Mouse (Mus musculus) small intestine, adult 2 months (tissue): Measurements from ENCODE around the gene Gne. TPM values are rescaled to one million over a fixed set of nuclear protein-coding genes. Genes with fewer than 3 reads are reported as not detected.

ENCODE experiments used
- H3K27ac ChIP-seq: fragments of 200-500 bp; 2 replicates; pipeline ENCODE4 v1.5.1; 2012; ENCODE audit warnings: low read depth, low read length, control low read depth, inconsistent platforms; ENCODE audit not compliant: insufficient read depth
- H3K27me3 ChIP-seq: fragments of 200-500 bp; 2 replicates; pipeline ENCODE4 v1.6.1; 2012; ENCODE audit warnings: mild to moderate bottlenecking, moderate library complexity, low read length, inconsistent platforms; ENCODE audit not compliant: control insufficient read depth, insufficient read depth
- H3K36me3 ChIP-seq: fragments of 200-500 bp; 2 replicates; pipeline ENCODE4 v1.6.1; 2012; ENCODE audit warnings: mild to moderate bottlenecking, low read length, control low read depth, inconsistent platforms; ENCODE audit not compliant: control insufficient read depth, insufficient read depth
- H3K4me1 ChIP-seq: fragments of 200-500 bp; 2 replicates; pipeline ENCODE4 v1.6.1; 2012; ENCODE audit warnings: low read length, inconsistent platforms, mixed read lengths; ENCODE audit not compliant: control insufficient read depth, insufficient read depth, insufficient read length
- H3K4me3 ChIP-seq: fragments of 200-500 bp; 2 replicates; pipeline ENCODE4 v1.5.1; 2012; ENCODE audit warnings: low read depth, mild to moderate bottlenecking, control low read depth, inconsistent platforms, low read length, moderate library complexity
- CTCF ChIP-seq: fragments of 200-500 bp; IDR thresholded peaks from 2 replicates; pipeline ENCODE4 v1.5.1; 2012; ENCODE audit warnings: low read depth, mild to moderate bottlenecking, control low read depth, inconsistent platforms, low read length, moderate library complexity, mixed read lengths; ENCODE audit not compliant: insufficient replicate concordance, insufficient read length; ENCODE audit errors: extremely low read depth
- POLR2A ChIP-seq: fragments of 200-500 bp; IDR thresholded peaks from 2 replicates; pipeline ENCODE4 v1.6.1; 2012; ENCODE audit warnings: low read depth, mild to moderate bottlenecking, control low read depth, inconsistent platforms, low read length, moderate library complexity
- WGBS: fragments of 180-500 bp; shearing (Covaris S2); methylation state at CpG from one replicate; pipeline ENCODE4 v1.1.7; 2018; 5-methylcytosine and 5-hydroxymethylcytosine counted together
- polyA plus RNA-seq: library from polyadenylated mRNA; depleted of rRNA; stranded (reverse); fragments of >200 nt; gene quantifications from 2 replicates; pipeline ENCODE4 v1.2.3, GENCODE M21; 2012

Gene Gne
- polyA plus RNA-seq, 1 experiment = 40.6 TPM

DNA sequence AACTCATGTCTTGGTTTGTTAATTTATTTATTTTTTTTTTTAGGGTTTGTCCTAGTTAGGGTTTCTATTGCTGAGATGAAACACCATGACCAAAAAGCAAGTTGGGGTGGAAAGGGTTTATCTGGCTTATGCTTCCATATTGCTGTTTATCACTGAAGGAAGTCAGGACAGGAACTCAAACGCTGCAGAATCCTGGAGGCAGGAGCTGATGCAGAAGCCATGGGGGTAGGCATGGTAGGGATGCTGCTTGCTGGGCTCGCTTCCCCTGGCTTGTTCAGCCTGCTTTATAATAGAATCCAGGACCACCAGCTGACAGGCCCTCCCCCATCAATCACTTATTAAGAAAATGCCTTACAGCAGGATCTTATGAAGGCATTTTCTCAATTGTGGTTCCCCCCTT lies 73.1 kb downstream of the Gne start:
- 48% methylated on average over 2 of the region's 2 CpGs for WGBS
- Histone ChIP-seq H3K27ac (no peak overlapping the region), H3K4me3 (no peak overlapping the region), H3K27me3 (no peaks in the 10 kb centered on the region), H3K4me1 (peaks cover 10% of the 10 kb centered on the region), H3K36me3 (no peaks in the 10 kb centered on the region)
- TF ChIP-seq POLR2A (no peak), CTCF (no peak)

DNA sequence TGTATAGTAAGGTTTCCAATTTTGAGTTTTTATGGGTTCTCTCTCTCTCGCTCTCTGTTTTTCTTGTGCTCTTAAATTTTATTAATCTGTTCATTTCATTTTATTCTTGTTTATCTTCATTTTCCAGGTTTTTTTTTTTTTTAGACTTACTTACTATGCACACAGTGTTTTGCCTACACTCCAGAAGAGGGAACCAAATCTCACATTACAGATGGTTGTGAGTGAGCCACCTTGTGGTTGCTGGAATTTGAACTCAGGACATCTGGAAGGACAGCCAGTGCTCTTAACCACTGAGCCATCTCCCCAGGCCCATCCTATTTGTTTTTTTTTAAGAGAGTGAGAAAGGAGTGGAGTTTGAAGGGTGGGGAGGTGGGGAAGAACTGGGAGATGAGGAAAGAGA lies 73.8 kb downstream of the Gne start:
- TF ChIP-seq POLR2A = no peak
- no peak for TF ChIP-seq CTCF
- Histone ChIP-seq H3K4me1 (peaks cover 8% of the 10 kb centered on the region; the same call in 1 of the 2 replicates), H3K36me3 (no peaks in the 10 kb centered on the region), H3K27ac (no peak overlapping the region), H3K4me3 (no peak overlapping the region), H3K27me3 (no peaks in the 10 kb centered on the region)
- WGBS = 98% methylated on average over 1 of the region's 1 CpGs

DNA sequence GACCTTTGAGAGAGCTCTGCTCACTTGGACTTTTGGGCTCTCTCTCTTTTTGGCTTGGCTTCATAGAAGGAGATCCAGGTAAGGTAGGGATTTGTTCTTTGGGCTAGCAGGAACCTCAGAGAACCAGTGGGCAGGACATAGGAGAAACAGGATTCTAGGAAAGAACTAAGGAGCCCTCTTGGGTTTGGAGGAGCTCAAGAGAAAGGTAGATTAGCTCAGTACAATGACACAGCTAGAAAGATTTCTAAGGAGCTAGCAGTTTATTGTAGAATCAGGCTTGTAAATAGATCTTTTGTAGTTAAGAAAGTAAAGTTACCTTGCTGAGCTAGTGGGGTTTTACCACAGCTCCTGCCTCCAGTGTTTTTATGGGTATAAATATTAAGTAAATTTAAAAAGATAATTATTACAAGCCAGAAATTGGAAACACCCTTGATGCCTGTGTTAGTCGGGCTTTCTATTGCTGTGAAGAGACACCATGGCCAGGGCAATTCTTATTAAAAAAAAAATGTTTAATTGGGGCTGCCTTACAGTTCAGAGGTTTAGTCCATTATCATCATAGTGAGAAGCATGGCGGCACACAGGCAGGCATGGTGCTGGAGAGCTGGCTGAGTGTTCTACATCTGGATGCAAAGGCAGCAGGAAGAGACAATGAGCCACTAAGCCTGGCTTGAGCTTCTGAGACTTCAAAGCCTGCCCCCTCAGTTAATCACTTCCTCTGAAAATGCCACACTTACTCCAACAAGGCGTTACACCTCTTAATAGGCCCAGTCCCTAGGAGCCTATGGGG lies 79.2 kb downstream of the Gne start:
- no peaks in the 10 kb centered on the region for H3K36me3 ChIP-seq
- H3K4me1 ChIP-seq = no peaks in the 10 kb centered on the region
- no peak overlapping the region for H3K4me3 ChIP-seq
- 82% methylated on average over 3 of the region's 3 CpGs for WGBS
- no peaks in the 10 kb centered on the region for H3K27me3 ChIP-seq
- TF ChIP-seq POLR2A = no peak
- no peak for TF ChIP-seq CTCF
- H3K27ac ChIP-seq = no peak overlapping the region

DNA sequence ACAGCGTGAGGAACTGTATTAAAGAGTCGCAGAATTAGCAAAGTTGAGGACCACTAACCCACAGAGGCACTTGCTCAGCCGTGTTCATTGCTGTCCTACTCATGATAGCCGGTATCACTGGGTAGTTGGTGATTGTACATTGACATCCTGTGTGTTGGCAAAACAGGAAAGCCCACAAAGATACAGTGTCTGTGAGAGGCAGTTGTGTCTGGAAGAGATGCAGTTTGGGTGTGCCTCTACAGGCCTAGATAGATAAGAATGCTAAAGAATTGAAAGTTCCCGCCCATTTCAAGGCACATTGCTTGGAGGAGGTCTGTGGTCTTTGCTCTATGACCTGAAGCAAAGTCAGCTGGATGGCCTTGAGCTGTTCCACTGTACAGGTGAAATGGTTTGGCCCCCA lies 79.9 kb downstream of the Gne start, which contains the start of gene Clta:
Gene Clta (plus strand): TSS at position 327 of the 400 bp plus-strand sequence.
- TF ChIP-seq POLR2A (no peak), CTCF (no peak)
- 79% methylated on average over 5 of the region's 5 CpGs for WGBS
- no peaks in the 10 kb centered on the region for H3K27me3 ChIP-seq
- no peak within 1 kb of the TSS for H3K27ac ChIP-seq
- no peak within 1 kb of the TSS for H3K4me3 ChIP-seq
- no peaks in the 10 kb centered on the region for H3K4me1 ChIP-seq
- H3K36me3 ChIP-seq = no peaks in the 10 kb centered on the region

- Histone ChIP-seq H3K4me3 (no peak overlapping the region), H3K27ac (no peak overlapping the region), H3K36me3 (no peaks in the 10 kb centered on the region), H3K4me1 (no peaks in the 10 kb centered on the region), H3K27me3 (no peaks in the 10 kb centered on the region)
- WGBS = 79% methylated on average over 6 of the region's 6 CpGs
- TF ChIP-seq CTCF (no peak), POLR2A (no peak)
Observed at GRCm38 (mm10) chr4:44003622-44004021, 80.4 kb downstream of the Gne start.

DNA sequence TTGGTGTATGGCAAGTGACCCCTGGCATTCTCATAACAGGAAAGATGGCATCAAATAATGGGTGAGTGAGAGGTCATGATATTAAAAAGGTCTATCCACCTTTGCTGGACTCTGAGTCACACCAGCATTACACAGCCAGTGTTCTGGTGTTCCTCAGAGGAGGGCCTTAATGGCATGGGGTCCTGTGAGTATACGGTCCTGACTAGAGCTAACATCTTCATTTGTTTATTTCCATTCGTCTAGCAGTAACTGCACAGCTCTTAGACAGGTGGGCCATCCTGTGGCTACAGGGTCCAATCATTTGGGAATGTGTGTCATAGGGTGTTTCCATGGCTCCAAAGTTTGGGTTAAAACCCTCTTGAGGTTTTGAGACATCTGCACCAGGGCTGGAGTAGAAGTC lies 89.6 kb downstream of the Gne start:
- H3K4me1 ChIP-seq = no peaks in the 10 kb centered on the region
- no peak overlapping the region for H3K4me3 ChIP-seq
- H3K27ac ChIP-seq = no peak overlapping the region
- TF ChIP-seq POLR2A = no peak
- TF ChIP-seq CTCF = no peak
- no peaks in the 10 kb centered on the region for H3K36me3 ChIP-seq
- H3K27me3 ChIP-seq = no peaks in the 10 kb centered on the region
- WGBS = 78% methylated on average over 2 of the region's 2 CpGs

DNA sequence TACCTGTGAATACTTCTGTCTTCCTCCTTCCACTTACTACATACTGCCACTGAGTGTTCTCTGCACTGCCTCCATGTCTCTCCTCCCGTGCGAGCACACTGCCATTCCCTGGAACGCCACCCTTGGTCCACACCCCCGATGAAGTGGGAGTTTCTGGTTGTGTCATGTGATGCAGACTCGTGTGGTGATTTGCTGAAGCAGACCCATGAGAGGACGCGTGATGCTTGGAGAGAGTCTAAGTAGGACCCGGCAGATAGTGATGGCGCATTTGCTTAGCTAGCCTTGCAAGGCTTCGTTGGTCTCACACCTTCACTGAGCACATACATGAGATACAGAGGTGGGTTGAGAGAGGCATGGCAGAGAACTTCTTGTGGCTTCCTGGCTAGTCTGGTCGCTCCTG lies 90.9 kb downstream of the Gne start:
- no peak overlapping the region for H3K27ac ChIP-seq
- H3K4me1 ChIP-seq = no peaks in the 10 kb centered on the region
- no peaks in the 10 kb centered on the region for H3K27me3 ChIP-seq
- 94% methylated on average over 11 of the region's 11 CpGs for WGBS
- H3K4me3 ChIP-seq = no peak overlapping the region
- no peaks in the 10 kb centered on the region for H3K36me3 ChIP-seq
- no peak for TF ChIP-seq POLR2A
- TF ChIP-seq CTCF = no peak
